Mouse (Mus musculus) megakaryocyte, embryonic 14.5 days (primary cell): ENCODE measurements at regions not wholly inside any gene's neighbourhood (a gene's known extent, or its start where the extent isn't known, plus 50 kb on each side); places are given as distances from the start of the nearest gene placed in this dataset.

Source experiments
- H3K27me3 ChIP-seq: replicated peaks from 2 replicates; pipeline ENCODE3; 2012; ENCODE audit warnings: inconsistent platforms
- H3K36me3 ChIP-seq: replicated peaks from 2 replicates; pipeline ENCODE3; 2012; ENCODE audit warnings: low read length, inconsistent platforms, mixed read lengths
- H3K4me1 ChIP-seq: 2 replicates; pipeline ENCODE4 v1.6.1; 2012; ENCODE audit warnings: inconsistent platforms
- H3K4me3 ChIP-seq: replicated peaks from 2 replicates; pipeline ENCODE3; 2012; ENCODE audit warnings: moderate library complexity, mild to moderate bottlenecking, inconsistent platforms
- H3K9me3 ChIP-seq: 2 replicates; pipeline ENCODE4 v1.6.1; 2012; ENCODE audit warnings: inconsistent platforms
- FLI1 ChIP-seq: IDR thresholded peaks from 2 replicates; pipeline ENCODE4 v1.6.1; 2012; ENCODE audit warnings: low read length, inconsistent platforms, mixed read lengths
- GATA1 ChIP-seq: IDR thresholded peaks from 3 replicates; pipeline ENCODE4 v1.6.1; 2012; ENCODE audit warnings: mixed read lengths, low read length, inconsistent platforms, borderline replicate concordance

GRCm38 (mm10) chr10:45916928-45917327, 339.3 kb downstream of the Hace1 start:
- H3K4me1 ChIP-seq: no peaks in the 10 kb centered on the region
- no peak overlapping the region for H3K4me3 ChIP-seq
- no peak for TF ChIP-seq GATA1
- no peak for TF ChIP-seq FLI1
- no peaks in the 10 kb centered on the region for H3K27me3 ChIP-seq
- H3K36me3 ChIP-seq: no peaks in the 10 kb centered on the region
- H3K9me3 ChIP-seq: peaks cover 2% of the 10 kb centered on the region; the same call in 1 of the 2 replicates

- no peaks in the 10 kb centered on the region for H3K27me3 ChIP-seq
Measured at GRCm38 (mm10) chr10:45925746-45926145, 348.1 kb downstream of the Hace1 start.

GRCm38 (mm10) chr10:45933631-45934310, 356.1 kb downstream of the Hace1 start:
- H3K36me3 ChIP-seq: no peaks in the 10 kb centered on the region
- H3K27me3 ChIP-seq: no peaks in the 10 kb centered on the region
- no peaks in the 10 kb centered on the region for H3K4me1 ChIP-seq
- H3K9me3 ChIP-seq: no peaks in the 10 kb centered on the region
- no peak overlapping the region for H3K4me3 ChIP-seq
- TF ChIP-seq FLI1 (no peak), GATA1 (no peak)

More at GRCm38 (mm10) chr10:45925746-45926145, 348.1 kb downstream of the Hace1 start:
- TF ChIP-seq GATA1 (no peak), FLI1 (no peak)
- H3K4me1 ChIP-seq: no peaks in the 10 kb centered on the region
- H3K9me3 ChIP-seq: no peaks in the 10 kb centered on the region
- H3K4me3 ChIP-seq: no peak overlapping the region
- no peaks in the 10 kb centered on the region for H3K36me3 ChIP-seq

GRCm38 (mm10) chr10:45957686-45958085, 380.1 kb downstream of the Hace1 start:
- Histone ChIP-seq H3K4me1 (no peaks in the 10 kb centered on the region), H3K9me3 (no peaks in the 10 kb centered on the region), H3K36me3 (no peaks in the 10 kb centered on the region), H3K4me3 (no peak overlapping the region), H3K27me3 (no peaks in the 10 kb centered on the region)
- TF ChIP-seq FLI1: no peak
- no peak for TF ChIP-seq GATA1

- H3K27me3 ChIP-seq: no peaks in the 10 kb centered on the region
- no peak overlapping the region for H3K4me3 ChIP-seq
- TF ChIP-seq GATA1 (no peak), FLI1 (no peak)
- no peaks in the 10 kb centered on the region for H3K4me1 ChIP-seq
- H3K36me3 ChIP-seq: no peaks in the 10 kb centered on the region
- no peaks in the 10 kb centered on the region for H3K9me3 ChIP-seq
Measured at GRCm38 (mm10) chr10:45972240-45972639, 394.6 kb downstream of the Hace1 start.

- Histone ChIP-seq H3K27me3 (no peaks in the 10 kb centered on the region), H3K9me3 (no peaks in the 10 kb centered on the region), H3K4me3 (no peak overlapping the region), H3K4me1 (no peaks in the 10 kb centered on the region), H3K36me3 (no peaks in the 10 kb centered on the region)
- no peak for TF ChIP-seq GATA1
- TF ChIP-seq FLI1: no peak
Measured at GRCm38 (mm10) chr10:45982731-45983274, 405.2 kb downstream of the Hace1 start.

- no peak overlapping the region for H3K4me3 ChIP-seq
- no peak for TF ChIP-seq FLI1
- TF ChIP-seq GATA1: no peak
- no peaks in the 10 kb centered on the region for H3K4me1 ChIP-seq
- H3K27me3 ChIP-seq: no peaks in the 10 kb centered on the region
- H3K36me3 ChIP-seq: no peaks in the 10 kb centered on the region
- no peaks in the 10 kb centered on the region for H3K9me3 ChIP-seq
Measured at GRCm38 (mm10) chr10:45983671-45984335, 406.2 kb downstream of the Hace1 start.

GRCm38 (mm10) chr10:45986341-45986740, 408.7 kb downstream of the Hace1 start:
- Histone ChIP-seq H3K9me3 (no peaks in the 10 kb centered on the region), H3K36me3 (no peaks in the 10 kb centered on the region), H3K27me3 (no peaks in the 10 kb centered on the region), H3K4me1 (no peaks in the 10 kb centered on the region), H3K4me3 (no peak overlapping the region)
- TF ChIP-seq FLI1 (no peak), GATA1 (no peak)

GRCm38 (mm10) chr10:46006319-46006718, 428.7 kb downstream of the Hace1 start:
- no peak overlapping the region for H3K4me3 ChIP-seq
- H3K9me3 ChIP-seq: no peaks in the 10 kb centered on the region
- no peaks in the 10 kb centered on the region for H3K4me1 ChIP-seq
- H3K36me3 ChIP-seq: no peaks in the 10 kb centered on the region
- no peak for TF ChIP-seq FLI1
- TF ChIP-seq GATA1: no peak
- no peaks in the 10 kb centered on the region for H3K27me3 ChIP-seq
